In genomic region chr10:41261889-41262288, GRCm38 (mm10) we compare ENCODE assay signal across 19 mouse cellular contexts. TPM values are rescaled to one million over a fixed set of nuclear protein-coding genes. Genes with fewer than 3 reads are reported as not detected.
DNase-seq lines count a peak whose midpoint lies in the region; ATAC-seq and TF ChIP-seq lines count a peak whose summit lies in the region.
"Had no signal": no experiment of that assay in that cellular context is flagged by ENCODE, and none has a peak within 500 bp of the region (broad histone marks: within the 10 kb centered on the region; RNA-seq: fewer than 3 reads in every experiment).

No protein-coding gene starts in this region.

- TF ChIP-seq CTCF in forebrain, postnatal 0 days (IDR thresholded peaks at IDR 0.05; ENCODE audit: low read depth) = 0 out of 2 replicates have a peak, but pooled peaks have one; percentile 10
- peak; percentile 9; the same call in 1 of the 2 replicates for TF ChIP-seq CTCF in left cerebral cortex, adult 2 months (IDR thresholded peaks at IDR 0.05)

- no peak overlapping the region for H3K4me3 ChIP-seq in forebrain, postnatal 0 days (ENCODE audit: low read depth, low read length)
- no peak overlapping the region for H3K4me3 ChIP-seq in forebrain, embryonic 16.5 days (replicated peaks; ENCODE audit: low read length)
- no peak overlapping the region for H3K4me3 ChIP-seq in left cerebral cortex, adult 2 months
- H3K4me3 ChIP-seq in liver, embryonic 13.5 days (replicated peaks) = no peak overlapping the region
- H3K4me3 ChIP-seq: erythroblast, embryonic 14.5 days; heart, embryonic 12.5 days had no signal

- H3K9me3 ChIP-seq in forebrain, postnatal 0 days (ENCODE audit: low read length) = no peaks in the 10 kb centered on the region
- no peaks in the 10 kb centered on the region for H3K9me3 ChIP-seq in forebrain, embryonic 16.5 days (ENCODE audit: control insufficient read depth, low read length)
- 0 out of 2 replicates have a peak, but pooled peaks cover 3% of the 10 kb centered on the region for H3K9me3 ChIP-seq in liver, embryonic 13.5 days (replicated peaks)

- H3K27ac ChIP-seq in forebrain, postnatal 0 days (ENCODE audit: low read depth, low read length) = no peak overlapping the region
- no peak overlapping the region for H3K27ac ChIP-seq in forebrain, embryonic 16.5 days (ENCODE audit: low read length)
- no peak overlapping the region for H3K27ac ChIP-seq in left cerebral cortex, adult 2 months
- H3K27ac ChIP-seq in liver, embryonic 13.5 days = peak overlapping the region; percentile 75

- H3K4me1 ChIP-seq in forebrain, postnatal 0 days (ENCODE audit: insufficient read depth) = no peaks in the 10 kb centered on the region
- H3K4me1 ChIP-seq in forebrain, embryonic 16.5 days (replicated peaks; ENCODE audit: control insufficient read depth, insufficient read depth, low read length) = no peaks in the 10 kb centered on the region
- H3K4me1 ChIP-seq in liver, embryonic 13.5 days (replicated peaks) = peaks cover 35% of the 10 kb centered on the region

- H3K36me3 ChIP-seq in forebrain, postnatal 0 days (ENCODE audit: insufficient read depth) = peaks cover 16% of the 10 kb centered on the region
- 0 out of 2 replicates have a peak, but pooled peaks cover 2% of the 10 kb centered on the region for H3K36me3 ChIP-seq in forebrain, embryonic 16.5 days (ENCODE audit: control insufficient read depth, insufficient read depth)
- peaks cover 13% of the 10 kb centered on the region for H3K36me3 ChIP-seq in liver, embryonic 13.5 days

- intact Hi-C loops in left cerebral cortex, adult 2 months (cut with DNase I) = no loop called here

- no peak for ATAC-seq in forebrain, postnatal 0 days
- ATAC-seq in forebrain, embryonic 16.5 days = no peak
- ATAC-seq in liver, embryonic 13.5 days (ENCODE audit: low read depth) = peak; percentile 79
- ATAC-seq: activated CD4-positive, CD25-positive, alpha-beta regulatory T cell, adult 4 months had no signal

- no peak for DNase-seq in forebrain, postnatal 0 days
- no peak for DNase-seq in left cerebral cortex, adult 2 months (ENCODE audit: extremely low spot score in 1 of 2, low spot score in 2 of 2)
- no peak for DNase-seq in left cerebral cortex, adult 18-20 months (ENCODE audit: low spot score in 2 of 2)
- peak; percentile 61 for DNase-seq in MN1 (ENCODE audit: low spot score)
- peak; percentile 37 for DNase-seq in liver, embryonic 13.5 days
- DNase-seq in kidney, adult 8-10 months = no peak
- DNase-seq in cerebellum, adult 11-12 months = no peak
- DNase-seq: adrenal gland, postnatal 25 days; cerebellum, postnatal 10 days; gastrocnemius, postnatal 36 days; heart, postnatal 4 days; kidney, adult 9 months had no signal

- no peak overlapping the region for H3K9ac ChIP-seq in forebrain, postnatal 0 days
- H3K9ac ChIP-seq in forebrain, embryonic 16.5 days (replicated peaks; ENCODE audit: low read depth, low read length) = no peak overlapping the region
- H3K9ac ChIP-seq in liver, embryonic 13.5 days = peak overlapping the region; percentile 56; the same call in 1 of the 2 replicates
- H3K9ac ChIP-seq: heart, embryonic 12.5 days had no signal

- H3K4me2 ChIP-seq in forebrain, postnatal 0 days (ENCODE audit: low read depth) = no peak overlapping the region
- H3K4me2 ChIP-seq in forebrain, embryonic 16.5 days (ENCODE audit: low read length) = no peak overlapping the region
- no peak overlapping the region for H3K4me2 ChIP-seq in liver, embryonic 13.5 days
- H3K4me2 ChIP-seq: heart, embryonic 12.5 days had no signal

- H3K27me3 ChIP-seq in forebrain, postnatal 0 days (ENCODE audit: insufficient read depth, low read length) = no peaks in the 10 kb centered on the region
- no peaks in the 10 kb centered on the region for H3K27me3 ChIP-seq in forebrain, embryonic 16.5 days (replicated peaks; ENCODE audit: control insufficient read depth, insufficient read depth, low read length)
- no peaks in the 10 kb centered on the region for H3K27me3 ChIP-seq in liver, embryonic 13.5 days
- H3K27me3 ChIP-seq: heart, embryonic 12.5 days had no signal

RNA-seq across cellular contexts. Expression of gene Fig4, which starts 41.2 kb away (rescaled TPM):
- 40.4 and 40.5 TPM in 2 replicates for total RNA-seq in forebrain, postnatal 0 days (2014; rRNA removed)
- polyA plus RNA-seq in forebrain, postnatal 0 days (2015; fragmentation: Nextera tagmentation; extraction: Ambion mirVana) = 36.4 and 36.6 TPM in 2 replicates
- polyA plus RNA-seq in forebrain, embryonic 16.5 days (2015; fragmentation: Nextera tagmentation; extraction: Ambion mirVana) = 34.4 and 37.9 TPM in 2 replicates
- total RNA-seq in left cerebral cortex, adult 2 months (2021) = 10 to 100 TPM; 25.2 to 25.6 TPM
- total RNA-seq in left cerebral cortex, adult 18-20 months (2021) = 10 to 100 TPM; 25.4 to 27.2 TPM
- polyA plus RNA-seq in liver, embryonic 13.5 days (2015; fragmentation: Nextera tagmentation; extraction: Ambion mirVana) = 9.9 and 11.4 TPM in 2 replicates

RNA-seq across cellular contexts. Expression of gene Ak9, which starts 41.9 kb away (rescaled TPM):
- total RNA-seq in forebrain, postnatal 0 days (2014; rRNA removed) = 0.31 and 0.48 TPM in 2 replicates
- 0.21 and 0.34 TPM in 2 replicates for polyA plus RNA-seq in forebrain, postnatal 0 days (2015; fragmentation: Nextera tagmentation; extraction: Ambion mirVana)
- 0.14 and 0.26 TPM in 2 replicates for polyA plus RNA-seq in forebrain, embryonic 16.5 days (2015; fragmentation: Nextera tagmentation; extraction: Ambion mirVana)
- under 1 TPM; 0.05 to 0.07 TPM for total RNA-seq in left cerebral cortex, adult 2 months (2021)
- under 1 TPM in 1 of 2 experiments, not detected in 1; 0.07 TPM for total RNA-seq in left cerebral cortex, adult 18-20 months (2021)
- polyA plus RNA-seq in liver, embryonic 13.5 days (2015; fragmentation: Nextera tagmentation; extraction: Ambion mirVana) = not detected in 2 replicates
- total RNA-seq: gastrocnemius, postnatal 36 days had no signal
- polyA plus RNA-seq: erythroblast, embryonic 14.5 days; large intestine, adult 2 months; neural tube, embryonic 11.5 days; stomach, embryonic 14.5 days had no signal

Comparison
In these comparisons a context has a peak if more than half of its experiments do, and no peak if none do; other contexts are left out.
1. DNase-seq: peak in MN1 (single experiment) and liver, embryonic 13.5 days (single experiment); none in forebrain, postnatal 0 days (single experiment), left cerebral cortex, adult 2 months (0 of 2), left cerebral cortex, adult 18-20 months (0 of 2), kidney, adult 8-10 months (0 of 2) and cerebellum, adult 11-12 months (single experiment).